Mouse (Mus musculus) kidney, adult 18-20 months (tissue): ENCODE measurements around the gene Flvcr1.

Experiments
- DNase-seq: peaks from one replicate; pipeline ENCODE4 v3.0.0; 2021

The Flvcr1 gene

DNA sequence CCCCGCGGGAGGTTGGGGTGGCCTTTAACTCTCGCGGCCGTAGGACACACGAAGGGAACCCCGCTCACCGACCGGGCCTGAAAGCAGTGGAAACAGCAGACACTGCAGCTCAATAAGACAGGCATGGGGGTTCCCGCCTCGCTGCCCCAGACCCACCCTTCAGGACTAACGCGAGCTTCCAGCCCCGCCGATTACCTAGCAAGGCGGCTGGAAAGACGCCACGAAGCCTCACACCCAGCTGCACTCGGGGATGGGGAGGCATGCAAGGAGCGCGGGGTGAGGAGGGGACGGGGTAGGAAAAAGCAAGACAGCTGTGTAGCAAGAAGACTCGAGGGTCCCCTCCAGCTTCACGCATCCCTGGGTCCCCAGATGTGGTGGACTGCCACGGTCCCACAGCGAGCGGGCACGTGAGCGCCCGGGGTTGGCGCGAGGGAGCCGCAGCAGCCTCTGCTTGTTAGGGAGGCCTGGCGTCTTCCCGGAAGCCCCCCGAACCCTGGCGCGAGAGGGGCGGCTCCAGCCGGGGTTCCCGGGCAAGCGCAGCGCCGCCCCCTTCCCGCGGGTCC, 47.4 kb downstream of the Flvcr1 start:
- DNase-seq = peak; percentile 11

DNA sequence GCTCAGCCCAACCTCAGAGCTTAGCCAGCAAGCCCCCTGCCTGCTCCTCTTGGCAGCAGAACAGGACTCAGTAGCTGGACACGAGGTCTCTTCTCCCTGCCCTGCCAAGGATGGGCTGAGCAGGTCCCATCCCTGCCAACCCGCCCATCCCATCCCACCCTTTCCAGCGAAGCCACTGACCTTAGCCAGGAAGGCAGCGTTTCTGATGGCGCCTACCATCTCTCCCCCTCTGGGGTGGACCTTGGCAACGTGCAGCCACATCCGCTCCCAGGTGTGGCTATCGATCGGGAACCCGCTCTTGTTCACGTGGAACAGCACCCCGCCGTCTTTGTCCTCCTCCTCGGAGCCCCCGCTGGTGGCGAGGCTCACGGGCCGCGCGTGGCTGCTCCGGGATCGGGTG, 48.0 kb downstream of the Flvcr1 start:
- no peak for DNase-seq

- no peak for DNase-seq
These were observed 48.9 kb downstream of the Flvcr1 start for GRCm38 (mm10) chr1:190976887-190977573.

GRCm38 (mm10) chr1:190974833-190975232, 51.1 kb downstream of the Flvcr1 start:
- DNase-seq = no peak

DNA sequence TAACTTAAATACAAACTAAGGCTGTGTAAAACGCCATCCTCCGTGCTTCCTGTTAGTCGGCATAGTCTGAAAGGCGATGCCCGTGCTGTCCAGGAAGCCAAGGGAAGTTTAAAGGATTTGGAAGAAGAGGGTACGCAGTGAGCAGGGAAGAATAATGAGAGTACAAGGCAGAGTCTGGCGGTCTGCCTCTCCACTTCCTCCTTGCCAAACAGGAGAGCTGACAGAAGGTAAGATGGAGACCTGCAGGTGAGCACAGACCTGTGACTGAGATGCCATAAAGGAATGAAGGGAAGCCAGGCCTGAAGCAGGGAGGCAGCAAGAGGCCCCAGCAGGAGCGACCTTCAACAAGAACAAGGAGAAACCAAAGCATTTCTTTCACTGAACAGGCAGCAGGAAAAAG, 51.8 kb downstream of the Flvcr1 start:
- DNase-seq = no peak

DNA sequence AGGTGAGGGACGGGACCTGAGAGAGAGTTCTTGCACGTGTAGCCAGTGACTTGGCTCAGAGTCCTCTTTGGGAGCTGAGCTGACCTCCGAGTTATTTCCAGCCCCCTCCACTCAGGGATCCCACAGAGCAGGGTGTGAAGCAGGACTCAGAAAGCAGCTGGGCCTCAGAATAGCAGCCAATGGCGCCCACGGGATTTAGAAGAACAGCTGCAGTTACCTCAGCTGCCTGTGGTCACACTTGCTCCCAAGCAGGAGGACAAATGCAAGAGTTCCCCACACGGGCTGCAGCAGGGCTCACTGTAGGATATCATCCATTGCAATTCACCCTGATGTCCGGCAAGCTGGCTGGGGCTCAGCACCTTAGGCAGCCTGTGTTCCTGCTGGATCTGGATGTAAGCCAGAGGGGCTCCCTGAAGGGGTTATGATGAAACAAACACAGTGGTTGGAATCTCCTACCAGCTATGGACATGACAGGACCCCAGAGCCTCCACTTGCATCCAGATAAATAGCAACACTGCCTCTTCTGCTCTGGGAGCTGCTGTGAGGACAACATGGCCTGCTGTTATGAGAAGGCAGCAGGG, 53.3 kb downstream of the Flvcr1 start:
- DNase-seq = no peak

DNA sequence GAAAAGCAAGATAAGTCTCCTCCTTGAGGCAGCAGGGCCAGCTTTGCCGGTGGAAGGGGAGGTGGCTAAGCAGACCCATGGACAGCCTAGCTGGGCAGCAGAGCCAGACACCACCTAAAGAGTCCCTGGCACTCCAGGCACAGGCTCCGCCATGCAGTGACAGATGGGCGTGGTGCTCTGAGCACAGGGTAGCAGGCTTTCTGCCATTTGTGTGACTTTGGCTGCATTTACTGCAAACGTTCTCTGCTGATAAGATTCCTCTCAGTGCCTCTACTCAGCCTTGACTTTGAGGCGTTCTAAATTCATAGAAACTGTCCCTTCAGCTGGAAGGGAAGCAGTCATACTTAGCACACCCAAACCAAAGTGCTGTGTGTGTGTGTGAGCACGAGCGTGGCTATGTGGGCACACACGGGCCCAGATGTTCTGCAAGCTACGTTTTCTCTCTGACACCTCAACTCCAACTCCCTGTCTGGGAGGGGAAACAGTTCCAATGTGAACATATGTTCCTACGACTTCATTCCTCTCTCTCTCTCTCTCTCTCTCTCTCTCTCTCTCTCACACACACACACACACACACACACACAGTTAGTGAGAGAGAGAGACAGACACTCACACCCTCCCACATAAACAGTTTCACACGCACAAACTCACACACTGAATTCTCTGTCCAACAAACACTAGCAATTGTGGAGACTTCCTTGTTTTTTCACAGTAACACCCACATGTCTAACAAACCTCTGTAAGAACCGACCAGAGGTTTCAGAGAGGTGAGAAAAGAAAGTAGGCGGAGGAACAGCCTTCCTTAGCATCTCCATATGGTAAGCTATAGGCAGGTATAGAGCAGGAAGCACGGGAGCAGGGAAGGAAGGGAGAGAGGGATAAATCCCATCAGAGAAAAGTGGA, 54.0 kb downstream of the Flvcr1 start:
- no peak for DNase-seq

- DNase-seq = no peak
These were observed 57.9 kb downstream of the Flvcr1 start for GRCm38 (mm10) chr1:190968010-190968409.

DNA sequence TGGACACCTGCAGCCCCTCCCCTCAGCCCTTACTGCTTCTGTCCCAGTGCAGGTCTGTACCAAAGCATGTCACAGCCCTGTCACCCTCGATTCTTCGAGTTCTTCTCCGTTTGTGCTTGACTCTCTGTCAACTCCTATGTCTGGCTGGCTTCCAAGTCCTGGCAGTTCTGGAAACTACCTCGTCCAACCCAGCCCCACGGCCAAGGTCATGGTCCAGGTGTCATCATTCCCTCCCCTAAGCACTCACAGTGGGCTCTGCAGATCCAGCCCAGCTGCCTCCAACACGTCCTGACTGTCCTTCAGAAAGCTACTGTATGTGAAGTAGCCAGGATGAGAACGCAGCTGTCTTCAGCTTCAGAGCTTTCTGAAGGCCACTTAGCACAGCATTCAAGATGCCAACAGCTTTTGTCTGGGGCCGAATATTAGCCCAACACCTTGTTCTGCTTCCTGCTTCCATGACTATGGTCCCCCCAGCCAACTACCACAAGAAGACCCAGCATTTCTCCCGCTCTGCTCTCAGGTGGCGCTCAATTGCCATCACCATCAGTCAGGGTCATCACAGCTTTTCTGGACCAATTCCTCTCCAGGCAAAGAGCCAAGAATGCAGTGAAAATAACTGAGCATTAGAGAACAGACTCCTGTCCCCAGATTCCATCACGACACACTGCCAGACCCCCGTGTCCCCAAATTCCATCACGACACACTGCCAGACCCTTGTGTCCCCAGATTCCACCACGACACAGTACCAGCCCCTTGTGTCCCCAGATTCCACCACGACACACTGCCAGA, 60.8 kb downstream of the Flvcr1 start:
- peak; percentile 28 for DNase-seq

GRCm38 (mm10) chr1:190962760-190963159, 63.2 kb downstream of the Flvcr1 start:
- no peak for DNase-seq

- no peak for DNase-seq
These were observed 67.1 kb downstream of the Flvcr1 start for GRCm38 (mm10) chr1:190958821-190959220.
